Mouse (Mus musculus) MEL (cell line): ENCODE data around the gene Atp6v0a1. TPM values are rescaled to one million over a fixed set of nuclear protein-coding genes. Genes with fewer than 3 reads are reported as not detected.
A peak's percentile ranks its signal among the peaks of the same experiment; 100 is the strongest.

ENCODE experiments used
- DNase-seq: peaks from one replicate; pipeline ENCODE4 v3.0.0; 2011; ENCODE audit warnings: low read depth, low spot score
- H3K27ac ChIP-seq: 2 replicates; pipeline ENCODE4 v1.5.1; 2012; ENCODE audit warnings: low read depth, mild to moderate bottlenecking, control low read depth, low read length, moderate library complexity; ENCODE audit not compliant: control insufficient read depth
- H3K27me3 ChIP-seq, 2 experiments: fragments of 150-350 bp in 1 of 2; sonication (generic) in 1 of 2; 2 replicates each; pipeline ENCODE4 v1.6.1; 2012; ENCODE audit warnings: low read length in 2 of 2, mild to moderate bottlenecking in 2 of 2, improper control_type of control experiment in 1 of 2, moderate library complexity in 1 of 2; ENCODE audit not compliant: insufficient read depth in 2 of 2, control insufficient read depth in 1 of 2
- H3K36me3 ChIP-seq, 2 experiments: 2 replicates each; pipeline ENCODE4 v1.6.1; 2012 to 2014; ENCODE audit warnings: low read length in 2 of 2, improper control_type of control experiment in 1 of 2, inconsistent platforms in 1 of 2, mild to moderate bottlenecking in 1 of 2; ENCODE audit not compliant: insufficient read depth in 2 of 2, control insufficient read depth in 1 of 2
- H3K4me1 ChIP-seq, 2 experiments: fragments of 150-350 bp in 1 of 2; sonication (generic) in 1 of 2; 2 replicates each; pipeline ENCODE4 v1.6.1; 2012; ENCODE audit warnings: low read length in 2 of 2, improper control_type of control experiment in 1 of 2, mild to moderate bottlenecking in 1 of 2; ENCODE audit not compliant: insufficient read depth in 2 of 2, control insufficient read depth in 1 of 2
- H3K4me3 ChIP-seq, 2 experiments: fragments of 150-350 bp in 1 of 2; sonication (generic) in 1 of 2; 2 replicates each; pipeline ENCODE4 v1.5.1; 2012; ENCODE audit warnings: low read depth in 2 of 2, low read length in 2 of 2, mild to moderate bottlenecking in 2 of 2, moderate library complexity in 2 of 2, control low read depth in 1 of 2, improper control_type of control experiment in 1 of 2; ENCODE audit not compliant: control insufficient read depth in 1 of 2, insufficient read depth in 1 of 2
- H3K79me2 ChIP-seq: 2 replicates; pipeline ENCODE4 v1.6.1; 2012; ENCODE audit warnings: mild to moderate bottlenecking, low read length, moderate library complexity; ENCODE audit not compliant: control insufficient read depth, poor library complexity, insufficient read depth
- H3K9ac ChIP-seq: 2 replicates; pipeline ENCODE4 v1.6.1; 2012; ENCODE audit warnings: low read depth, mild to moderate bottlenecking, control low read depth, low read length, moderate library complexity; ENCODE audit not compliant: control insufficient read depth, poor library complexity, severe bottlenecking
- H3K9me3 ChIP-seq: fragments of 150-350 bp; sonication (generic); replicated peaks from 2 replicates; pipeline ENCODE4 v1.6.1; 2012; ENCODE audit warnings: mild to moderate bottlenecking, low read length, improper control_type of control experiment, moderate library complexity; ENCODE audit not compliant: insufficient read depth
- BHLHE40 ChIP-seq: IDR thresholded peaks from 2 replicates; pipeline ENCODE4 v1.6.1; 2012; ENCODE audit warnings: low read depth, mild to moderate bottlenecking, inconsistent platforms, low read length, improper control_type of control experiment, borderline replicate concordance
- CHD1 ChIP-seq: IDR thresholded peaks from 2 replicates; pipeline ENCODE4 v1.6.1; 2012; ENCODE audit warnings: low read depth, mild to moderate bottlenecking, inconsistent platforms, low read length, improper control_type of control experiment
- E2F4 ChIP-seq: IDR thresholded peaks from 2 replicates; pipeline ENCODE4 v1.6.1; 2011; ENCODE audit warnings: low read depth, low read length, improper control_type of control experiment, borderline replicate concordance
- ELF1 ChIP-seq: IDR thresholded peaks from 2 replicates; pipeline ENCODE4 v1.6.1; 2014; ENCODE audit warnings: low read depth, mild to moderate bottlenecking, inconsistent platforms, low read length, improper control_type of control experiment, moderate library complexity
- ETS1 ChIP-seq: IDR thresholded peaks from 2 replicates; pipeline ENCODE4 v1.6.1; 2012; ENCODE audit warnings: low read depth, mild to moderate bottlenecking, inconsistent platforms, low read length, improper control_type of control experiment, moderate library complexity
- GABPA ChIP-seq: IDR thresholded peaks from 2 replicates; pipeline ENCODE4 v1.6.1; 2012; ENCODE audit warnings: low read depth, mild to moderate bottlenecking, inconsistent platforms, low read length, improper control_type of control experiment, moderate library complexity
- GATA1 ChIP-seq: IDR thresholded peaks from 2 replicates; pipeline ENCODE4 v1.6.1; 2011; ENCODE audit warnings: low read depth, low read length, improper control_type of control experiment
- HCFC1 ChIP-seq: IDR thresholded peaks from 2 replicates; pipeline ENCODE4 v1.6.1; 2012; ENCODE audit warnings: low read depth, mild to moderate bottlenecking, inconsistent platforms, low read length, improper control_type of control experiment, moderate library complexity
- MAFK ChIP-seq: IDR thresholded peaks from 2 replicates; pipeline ENCODE4 v1.6.1; 2011; ENCODE audit warnings: low read depth, mild to moderate bottlenecking, low read length, improper control_type of control experiment, borderline replicate concordance
- MEF2A ChIP-seq: IDR thresholded peaks from 2 replicates; pipeline ENCODE4 v1.6.1; 2014; ENCODE audit warnings: low read depth, mild to moderate bottlenecking, inconsistent platforms, low read length, improper control_type of control experiment; ENCODE audit not compliant: poor library complexity, insufficient replicate concordance, severe bottlenecking; ENCODE audit errors: extremely low read depth
- MYC ChIP-seq: IDR thresholded peaks from 2 replicates; pipeline ENCODE4 v1.6.1; 2011; ENCODE audit warnings: low read depth, mild to moderate bottlenecking, low read length, improper control_type of control experiment, moderate library complexity
- NRF1 ChIP-seq: IDR thresholded peaks from 2 replicates; pipeline ENCODE4 v1.6.1; 2014; ENCODE audit warnings: low read depth, mild to moderate bottlenecking, inconsistent platforms, low read length, improper control_type of control experiment, moderate library complexity; ENCODE audit not compliant: poor library complexity, insufficient read depth, severe bottlenecking
- POLR2A ChIP-seq, 2 experiments: IDR thresholded peaks; 2 replicates each; pipeline ENCODE4 v1.6.1; 2011 to 2012; ENCODE audit warnings: low read length in 2 of 2, mild to moderate bottlenecking in 2 of 2, control low read depth in 1 of 2, improper control_type of control experiment in 1 of 2, low read depth in 1 of 2, moderate library complexity in 1 of 2; ENCODE audit not compliant: control insufficient read depth in 1 of 2, insufficient read depth in 1 of 2, poor library complexity in 1 of 2
- POLR2AphosphoS2 ChIP-seq: IDR thresholded peaks from 2 replicates; pipeline ENCODE4 v1.6.1; 2011; ENCODE audit warnings: low read length, improper control_type of control experiment
- RAD21 ChIP-seq: IDR thresholded peaks from 2 replicates; pipeline ENCODE4 v1.6.1; 2011; ENCODE audit warnings: mild to moderate bottlenecking, low read depth, low read length, improper control_type of control experiment
- RCOR1 ChIP-seq: IDR thresholded peaks from 2 replicates; pipeline ENCODE4 v1.6.1; 2012; ENCODE audit warnings: low read depth, mild to moderate bottlenecking, inconsistent platforms, low read length, improper control_type of control experiment
- SIN3A ChIP-seq: IDR thresholded peaks from 2 replicates; pipeline ENCODE4 v1.6.1; 2012; ENCODE audit warnings: low read length, improper control_type of control experiment, inconsistent platforms
- SMC3 ChIP-seq: IDR thresholded peaks from 2 replicates; pipeline ENCODE4 v1.6.1; 2011; ENCODE audit warnings: low read depth, low read length, improper control_type of control experiment
- TAL1 ChIP-seq: IDR thresholded peaks from 2 replicates; pipeline ENCODE4 v1.6.1; 2012; ENCODE audit warnings: mild to moderate bottlenecking, inconsistent platforms, low read length, moderate library complexity, mixed read lengths
- TCF12 ChIP-seq: IDR thresholded peaks from 2 replicates; pipeline ENCODE4 v1.6.1; 2014; ENCODE audit warnings: low read depth, mild to moderate bottlenecking, inconsistent platforms, low read length, improper control_type of control experiment, moderate library complexity
- ZMIZ1 ChIP-seq: IDR thresholded peaks from 2 replicates; pipeline ENCODE4 v1.6.1; 2012; ENCODE audit warnings: low read depth, mild to moderate bottlenecking, inconsistent platforms, low read length, improper control_type of control experiment, moderate library complexity
- ZNF384 ChIP-seq: IDR thresholded peaks from 2 replicates; pipeline ENCODE4 v1.6.1; 2012; ENCODE audit warnings: low read depth, mild to moderate bottlenecking, inconsistent platforms, low read length, improper control_type of control experiment
- polyA plus RNA-seq, 2 experiments: library from polyadenylated mRNA; stranded (reverse) in 1 of 2; unstranded in 1 of 2; fragments of >175 nt in 1 of 2; fragments of >200 nt in 1 of 2; gene quantifications; 2 replicates each; pipeline versions ENCODE4 v1.2.1 to v1.2.4; 2012; ENCODE audit warnings: low replicate concordance in 2 of 2, low read depth in 1 of 2; ENCODE audit not compliant: insufficient read length in 2 of 2, insufficient read depth in 1 of 2, missing spikeins in 1 of 2
- total RNA-seq: library from RNA; depleted of rRNA; stranded (reverse); fragments of 300-350 nt; gene quantifications from 2 replicates; pipeline ENCODE4 v1.2.3, GENCODE M21; 2012

Atp6v0a1 gene
- total and polyA plus RNA-seq, 3 experiments, result 12.8 to 23.2 TPM; not detected in 1

DNA sequence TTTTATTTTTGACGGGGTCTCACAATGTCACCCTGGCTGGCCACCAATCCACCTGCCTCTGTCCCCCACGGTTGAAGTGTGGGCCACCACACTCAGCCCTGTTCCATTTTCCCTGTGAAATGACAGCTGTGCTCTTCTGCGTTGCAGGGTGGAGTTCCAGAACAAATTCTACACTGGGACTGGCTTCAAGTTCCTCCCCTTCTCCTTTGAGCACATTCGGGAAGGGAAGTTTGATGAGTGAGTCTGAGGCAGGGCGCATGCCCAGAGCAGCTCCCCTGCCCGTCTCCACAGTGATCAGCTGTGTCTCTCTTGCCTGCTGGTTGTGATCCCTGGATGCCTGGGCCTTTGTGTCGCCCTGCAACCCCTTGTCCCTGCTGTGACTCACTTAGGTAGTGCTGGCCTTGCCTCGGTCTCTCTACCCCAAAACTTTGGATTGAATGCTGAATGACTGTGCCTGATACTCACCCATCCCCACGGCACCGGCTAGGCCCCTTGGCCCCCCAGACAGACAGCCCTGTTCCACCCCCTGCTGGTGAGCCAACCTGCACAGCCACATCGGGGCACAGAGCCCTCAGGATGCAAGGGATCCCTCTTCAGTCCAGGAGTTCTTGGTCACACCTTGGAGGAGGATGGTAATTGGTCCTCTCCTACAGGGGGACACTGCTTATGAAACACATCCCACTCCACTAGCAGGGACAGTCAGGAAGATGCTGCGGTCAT is 53.1 kb downstream of the Atp6v0a1 start:
- peaks cover 12 to 23% of the 10 kb centered on the region in 2 experiments for H3K4me1 ChIP-seq
- no peaks in the 10 kb centered on the region for H3K9me3 ChIP-seq
- no peaks in the 10 kb centered on the region for H3K27me3 ChIP-seq
- no peak for DNase-seq
- peaks cover 0 to 16% of the 10 kb centered on the region in 2 experiments; a peak in 2 of 4 replicates for H3K36me3 ChIP-seq
- no peaks in the 10 kb centered on the region for H3K79me2 ChIP-seq
- H3K9ac ChIP-seq, result no peak overlapping the region
- TF ChIP-seq GATA1 (no peak), E2F4 (no peak), MYC (no peak), TAL1 (no peak), SMC3 (no peak), MEF2A (no peak)
- no peak overlapping the region for H3K4me3 ChIP-seq
- no peak overlapping the region for H3K27ac ChIP-seq

DNA sequence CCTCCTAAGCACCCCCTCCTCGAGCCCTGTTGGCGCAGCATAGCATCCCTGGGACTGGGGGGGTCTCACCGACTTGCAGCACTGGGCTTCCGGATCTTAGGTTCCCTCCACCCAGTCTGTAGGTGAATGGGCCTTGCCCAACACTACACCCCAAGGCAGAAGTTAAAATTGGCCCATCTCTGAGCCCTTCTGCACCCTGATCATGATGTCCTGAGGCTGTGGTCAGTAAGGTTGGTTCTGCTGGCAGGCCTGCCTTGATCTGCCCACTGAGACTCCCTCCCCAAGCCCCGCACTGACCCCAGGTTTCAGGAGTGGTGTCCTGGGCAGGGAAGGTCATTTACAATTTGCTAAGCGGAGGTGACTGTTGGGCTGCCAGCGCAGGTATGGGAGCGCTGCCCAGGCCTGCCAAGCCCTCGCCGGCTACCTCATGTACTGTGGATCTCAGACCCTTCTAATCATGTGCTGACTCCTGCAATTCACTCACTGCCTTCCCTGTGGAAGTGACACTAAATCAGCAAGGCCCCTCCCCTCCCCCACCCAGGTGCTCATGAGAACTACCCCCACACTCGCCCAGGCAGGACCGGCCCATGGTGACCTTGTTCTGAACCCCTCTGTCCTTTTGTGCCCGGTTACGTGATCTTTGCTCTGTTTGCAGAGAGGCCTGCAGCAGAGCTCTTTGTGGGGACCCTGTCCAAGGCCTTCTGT is 53.9 kb downstream of the Atp6v0a1 start:
- Histone ChIP-seq H3K27ac (peak overlapping the region; percentile 67), H3K4me1 (peaks cover 12 to 24% of the 10 kb centered on the region in 2 experiments), H3K9ac (peak overlapping the region; percentile 39), H3K79me2 (no peaks in the 10 kb centered on the region), H3K36me3 (peaks cover 0 to 16% of the 10 kb centered on the region in 2 experiments; a peak in 2 of 4 replicates), H3K27me3 (no peaks in the 10 kb centered on the region), H3K9me3 (no peaks in the 10 kb centered on the region), H3K4me3 (no peak overlapping the region)
- DNase-seq, result no peak
- TF ChIP-seq POLR2AphosphoS2, result no peak
- TF ChIP-seq POLR2A (IDR thresholded peaks at IDR 0.05; ENCODE audit: control insufficient read depth in 1 of 2, insufficient read depth in 1 of 2, low read depth in 1 of 2, low read length in 2 of 2, poor library complexity in 1 of 2), result no peak
- no peak for TF ChIP-seq GABPA
- no peak for TF ChIP-seq ZNF384
- TF ChIP-seq RAD21, result no peak

DNA sequence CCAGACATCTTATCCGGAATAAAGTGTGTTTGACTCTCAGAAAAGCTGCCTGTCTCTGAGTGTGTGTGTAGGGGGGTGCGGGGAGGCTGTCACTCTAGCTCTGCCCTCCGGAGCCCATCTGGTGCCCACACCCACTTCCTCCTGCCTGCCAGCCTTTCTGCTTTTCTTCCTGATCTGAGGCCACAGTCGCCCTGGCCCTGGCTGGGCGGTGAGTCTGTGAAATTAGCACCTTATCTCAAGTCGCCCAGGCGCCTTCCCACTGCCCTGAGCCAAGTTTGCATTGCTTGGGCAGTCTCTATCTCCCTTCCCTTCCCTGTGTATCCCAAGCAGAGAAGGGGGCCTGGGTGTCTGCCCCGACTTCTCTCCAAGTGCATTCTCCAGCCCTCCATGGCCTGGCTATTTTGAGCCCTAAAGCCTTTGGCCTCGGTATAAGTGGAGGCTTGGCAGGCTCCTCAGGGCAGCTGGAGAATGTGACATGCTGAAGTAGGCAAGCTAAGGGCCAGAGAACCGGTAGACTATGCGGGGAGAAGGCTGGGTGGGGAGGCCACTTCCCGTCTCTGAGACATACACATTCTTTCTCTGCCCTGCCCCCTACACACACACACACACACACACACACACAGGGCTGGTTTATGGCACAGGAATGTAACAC is 54.5 kb downstream of the Atp6v0a1 start:
- Histone ChIP-seq H3K36me3 (peaks cover 0 to 16% of the 10 kb centered on the region in 2 experiments; a peak in 2 of 4 replicates), H3K27me3 (no peaks in the 10 kb centered on the region), H3K9ac (peak overlapping the region; percentile 39), H3K79me2 (no peaks in the 10 kb centered on the region), H3K4me1 (peaks cover 12 to 24% of the 10 kb centered on the region in 2 experiments), H3K27ac (peak overlapping the region; percentile 67), H3K4me3 (no peak overlapping the region), H3K9me3 (no peaks in the 10 kb centered on the region)
- peak; percentile 90 for DNase-seq
- peak; percentile 63 for TF ChIP-seq ELF1
- no peak for TF ChIP-seq POLR2A (IDR thresholded peaks at IDR 0.05; ENCODE audit: control insufficient read depth in 1 of 2, insufficient read depth in 1 of 2, low read depth in 1 of 2, low read length in 2 of 2, poor library complexity in 1 of 2)
- no peak for TF ChIP-seq GABPA
- TF ChIP-seq ETS1, result peak; percentile 93
- TF ChIP-seq NRF1, result peak; percentile 18; the same call in 1 of the 2 replicates
- TF ChIP-seq BHLHE40, result no peak; the same call in 1 of the 2 replicates
- TF ChIP-seq TCF12, result peak; percentile 96
- TF ChIP-seq GATA1, result peak; percentile 88
- peak; percentile 86 for TF ChIP-seq RCOR1
- TF ChIP-seq SIN3A, result peak; percentile 63; the same call in 1 of the 2 replicates
- no peak for TF ChIP-seq HCFC1
- TF ChIP-seq MAFK, result peak; percentile 39; the same call in 1 of the 2 replicates
- TF ChIP-seq CHD1, result no peak
- no peak; the same call in 1 of the 2 replicates for TF ChIP-seq ZMIZ1
